Mouse (Mus musculus) CH12.LX (cell line): ENCODE data around the gene Trdmt1. TPM values are rescaled to one million over a fixed set of nuclear protein-coding genes. Genes with fewer than 3 reads are reported as not detected.

Experiments used
- DNase-seq: peaks from one replicate; pipeline ENCODE4 v3.0.0-alpha.2; 2013; ENCODE audit errors: extremely low read depth
- H3K27ac ChIP-seq: 2 replicates; pipeline ENCODE4 v1.5.1; 2012; ENCODE audit warnings: low read depth, mild to moderate bottlenecking, control low read depth, moderate library complexity; ENCODE audit not compliant: insufficient read depth
- H3K27me3 ChIP-seq: replicated peaks from 2 replicates; pipeline ENCODE3; 2012; ENCODE audit warnings: inconsistent platforms
- H3K36me3 ChIP-seq, 2 experiments: replicated peaks in 1 of 2; 2 replicates each; pipeline versions ENCODE3 to v1.6.1; 2012; ENCODE audit warnings: inconsistent platforms in 1 of 2, low read length in 1 of 2, mild to moderate bottlenecking in 1 of 2, mixed read lengths in 1 of 2, moderate library complexity in 1 of 2; ENCODE audit not compliant: control insufficient read depth in 1 of 2, insufficient read depth in 1 of 2
- H3K4me1 ChIP-seq, 2 experiments: 2 replicates each; pipeline ENCODE4 v1.6.1; 2012; ENCODE audit warnings: inconsistent platforms in 1 of 2, moderate library complexity in 1 of 2; ENCODE audit not compliant: insufficient read depth in 2 of 2, control insufficient read depth in 1 of 2
- H3K4me2 ChIP-seq: 2 replicates; pipeline ENCODE4 v1.6.1; 2012; ENCODE audit warnings: low read depth, mild to moderate bottlenecking, control low read depth; ENCODE audit not compliant: poor library complexity, insufficient read depth, severe bottlenecking
- H3K4me3 ChIP-seq, 3 experiments: fragments of 150-350 bp in 1 of 3; sonication (generic) in 1 of 3; replicated peaks in 1 of 3; 2 replicates each; pipeline versions ENCODE3 to v1.5.1; 2011 to 2012; ENCODE audit warnings: low read depth in 2 of 3, low read length in 2 of 3, mild to moderate bottlenecking in 2 of 3, moderate library complexity in 2 of 3, control low read depth in 1 of 3, improper control_type of control experiment in 1 of 3, inconsistent platforms in 1 of 3, mixed read lengths in 1 of 3; ENCODE audit not compliant: poor library complexity in 1 of 3
- H3K79me2 ChIP-seq: replicated peaks from 2 replicates; pipeline ENCODE4 v1.6.1; 2012; ENCODE audit warnings: mild to moderate bottlenecking, moderate library complexity; ENCODE audit not compliant: control insufficient read depth, poor library complexity, insufficient read depth, severe bottlenecking; ENCODE audit errors: extremely low read depth
- H3K9ac ChIP-seq: 2 replicates; pipeline ENCODE4 v1.6.1; 2012; ENCODE audit warnings: low read depth, mild to moderate bottlenecking, control low read depth, moderate library complexity; ENCODE audit not compliant: insufficient read depth
- H3K9me3 ChIP-seq: replicated peaks from 2 replicates; pipeline ENCODE3; 2012; ENCODE audit warnings: low read length, inconsistent platforms, mixed read lengths
- CHD2 ChIP-seq: IDR thresholded peaks from 2 replicates; pipeline ENCODE4 v1.6.1; 2011; ENCODE audit warnings: low read length, improper control_type of control experiment
- CTCF ChIP-seq, 2 experiments: IDR thresholded peaks in 1 of 2; conservative IDR thresholded peaks in 1 of 2; 2 replicates each; pipeline ENCODE4 v1.5.1; 2011 to 2012; ENCODE audit warnings: low read depth in 2 of 2, low read length in 2 of 2, improper control_type of control experiment in 1 of 2, inconsistent platforms in 1 of 2, mild to moderate bottlenecking in 1 of 2, moderate library complexity in 1 of 2
- E2F4 ChIP-seq: IDR thresholded peaks from 2 replicates; pipeline ENCODE4 v1.6.1; 2011; ENCODE audit warnings: low read depth, low read length, improper control_type of control experiment; ENCODE audit not compliant: insufficient replicate concordance
- GABPA ChIP-seq: IDR thresholded peaks from 2 replicates; pipeline ENCODE4 v1.6.1; 2012; ENCODE audit warnings: low read depth, low read length, improper control_type of control experiment, inconsistent platforms; ENCODE audit not compliant: insufficient replicate concordance
- JUN ChIP-seq: IDR thresholded peaks from 2 replicates; pipeline ENCODE4 v1.6.1; 2011; ENCODE audit warnings: low read depth, mild to moderate bottlenecking, low read length, improper control_type of control experiment, moderate library complexity; ENCODE audit not compliant: insufficient read depth
- MAX ChIP-seq: IDR thresholded peaks from 2 replicates; pipeline ENCODE4 v1.6.1; 2011; ENCODE audit warnings: low read length, improper control_type of control experiment
- MAZ ChIP-seq: IDR thresholded peaks from 2 replicates; pipeline ENCODE4 v1.6.1; 2012; ENCODE audit warnings: low read depth, mild to moderate bottlenecking, inconsistent platforms, low read length, improper control_type of control experiment, moderate library complexity
- MEF2A ChIP-seq: IDR thresholded peaks from 2 replicates; pipeline ENCODE4 v1.6.1; 2014; ENCODE audit warnings: low read depth, mild to moderate bottlenecking, inconsistent platforms, low read length, improper control_type of control experiment, borderline replicate concordance
- MXI1 ChIP-seq: IDR thresholded peaks from 2 replicates; pipeline ENCODE4 v1.6.1; 2011; ENCODE audit warnings: mild to moderate bottlenecking, low read depth, low read length, improper control_type of control experiment
- MYC ChIP-seq: IDR thresholded peaks from 2 replicates; pipeline ENCODE4 v1.6.1; 2011; ENCODE audit warnings: low read depth, mild to moderate bottlenecking, improper control_type of control experiment, low read length
- NRF1 ChIP-seq: IDR thresholded peaks from 2 replicates; pipeline ENCODE4 v1.6.1; 2014; ENCODE audit warnings: low read depth, mild to moderate bottlenecking, inconsistent platforms, low read length, improper control_type of control experiment, moderate library complexity
- RAD21 ChIP-seq: IDR thresholded peaks from 2 replicates; pipeline ENCODE4 v1.6.1; 2011; ENCODE audit warnings: low read depth, mild to moderate bottlenecking, low read length, improper control_type of control experiment, moderate library complexity
- SIN3A ChIP-seq: IDR thresholded peaks from 2 replicates; pipeline ENCODE4 v1.6.1; 2012; ENCODE audit warnings: low read length, improper control_type of control experiment, inconsistent platforms
- TCF12 ChIP-seq: IDR thresholded peaks from 2 replicates; pipeline ENCODE4 v1.6.1; 2014; ENCODE audit warnings: low read depth, mild to moderate bottlenecking, inconsistent platforms, low read length, improper control_type of control experiment
- UBTF ChIP-seq: IDR thresholded peaks from 2 replicates; pipeline ENCODE4 v1.6.1; 2012; ENCODE audit warnings: low read depth, mild to moderate bottlenecking, inconsistent platforms, low read length, improper control_type of control experiment, moderate library complexity
- ZC3H11A ChIP-seq: IDR thresholded peaks from 2 replicates; pipeline ENCODE4 v1.6.1; 2012; ENCODE audit warnings: low read depth, mild to moderate bottlenecking, inconsistent platforms, low read length, improper control_type of control experiment
- ZKSCAN1 ChIP-seq: IDR thresholded peaks from 2 replicates; pipeline ENCODE4 v1.6.1; 2012; ENCODE audit warnings: low read depth, inconsistent platforms, low read length, improper control_type of control experiment, borderline replicate concordance
- ZMIZ1 ChIP-seq: IDR thresholded peaks from 2 replicates; pipeline ENCODE4 v1.6.1; 2012; ENCODE audit warnings: low read depth, mild to moderate bottlenecking, inconsistent platforms, low read length, improper control_type of control experiment
- dilution Hi-C: fragments of 300-500 bp; cut with MboI; formaldehyde crosslinking; loops from 2 replicates; pipeline ENCODE4 v1.14.3; 2020; ENCODE audit warnings: low sequenced_read_pairs; ENCODE audit not compliant: extremely low pct_unique_long_range_greater_than_20kb, extremely low pct_ligation_motif_present
- in situ Hi-C: fragments of 300-500 bp; cut with MboI; formaldehyde crosslinking; loops from 3 replicates; pipeline ENCODE4 v1.14.3; 2019; ENCODE audit warnings: low sequenced_read_pairs, low pct_ligation_motif_present, low pct_unique_long_range_greater_than_20kb, mixed read lengths
- polyA plus RNA-seq: library from polyadenylated mRNA; unstranded; fragments of >175 nt; gene quantifications from 2 replicates; pipeline ENCODE4 v1.2.1, GENCODE M21; 2012; ENCODE audit warnings: low read depth; ENCODE audit not compliant: insufficient read length
- total RNA-seq, 2 experiments: library from RNA; depleted of rRNA; stranded (reverse); fragments of 300-350 nt in 1 of 2; fragments of >200 nt in 1 of 2; gene quantifications; 2 replicates each; pipeline ENCODE4 v1.2.3; 2012 to 2014

Trdmt1 gene
- total and polyA plus RNA-seq, 3 experiments, result 8.8 to 29.8 (median 11.2) TPM

DNA sequence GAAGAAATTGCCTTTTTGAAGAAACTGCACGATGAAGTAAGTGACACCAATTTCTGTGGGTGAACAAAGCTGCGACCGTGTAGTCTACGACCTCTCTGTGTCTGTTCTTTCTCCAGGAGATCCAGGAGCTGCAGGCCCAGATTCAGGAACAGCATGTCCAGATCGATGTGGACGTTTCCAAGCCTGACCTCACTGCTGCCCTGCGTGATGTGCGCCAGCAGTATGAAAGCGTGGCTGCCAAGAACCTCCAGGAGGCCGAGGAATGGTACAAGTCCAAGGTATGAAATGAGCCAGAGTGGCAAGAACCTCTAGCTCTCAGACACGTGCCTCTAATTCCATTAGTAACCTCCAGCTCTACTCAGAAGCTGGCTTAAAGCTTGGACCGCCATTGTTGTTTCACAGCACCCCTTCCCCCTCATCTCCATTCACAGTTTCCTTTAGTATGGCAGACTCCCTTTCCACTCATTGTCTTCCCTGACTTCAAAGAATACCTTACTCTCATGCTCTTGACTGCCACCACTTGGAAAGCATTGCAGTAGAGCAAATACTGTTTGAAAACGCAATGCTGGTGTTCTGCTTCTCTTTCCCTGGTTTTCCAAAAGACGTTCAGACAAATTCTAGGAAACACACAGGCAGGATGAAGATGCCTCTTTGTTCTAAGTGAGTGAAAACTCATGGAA is 34.1 kb upstream of the Trdmt1 start:
- Histone ChIP-seq H3K27ac (no peak overlapping the region), H3K9ac (no peak overlapping the region), H3K9me3 (no peaks in the 10 kb centered on the region), H3K4me3 (no peak overlapping the region), H3K36me3 (peaks cover 23 to 55% of the 10 kb centered on the region in 2 experiments), H3K27me3 (no peaks in the 10 kb centered on the region), H3K4me2 (no peak overlapping the region), H3K79me2 (no peaks in the 10 kb centered on the region), H3K4me1 (peaks cover 0 to 13% of the 10 kb centered on the region in 2 experiments; a peak in 2 of 4 replicates)
- in situ Hi-C loops (loop anchor here (10.0 kb wide), 2 partner anchors 174 to 196 kb away; no protein-coding TSS in a partner anchor), dilution Hi-C loops (no loop called here)
- TF ChIP-seq MXI1 (no peak), JUN (no peak), SIN3A (no peak), UBTF (no peak), CHD2 (no peak), ZC3H11A (no peak), ZKSCAN1 (no peak), NRF1 (no peak), MEF2A (no peak), MYC (no peak), MAX (no peak), MAZ (no peak), E2F4 (no peak), CTCF (conservative IDR thresholded peaks at IDR 0.05 in 1 of 2, IDR thresholded peaks at IDR 0.05 in 1 of 2; ENCODE audit: low read depth in 2 of 2, low read length in 2 of 2) (no peak), TCF12 (no peak), GABPA (no peak)
- DNase-seq, result no peak

DNA sequence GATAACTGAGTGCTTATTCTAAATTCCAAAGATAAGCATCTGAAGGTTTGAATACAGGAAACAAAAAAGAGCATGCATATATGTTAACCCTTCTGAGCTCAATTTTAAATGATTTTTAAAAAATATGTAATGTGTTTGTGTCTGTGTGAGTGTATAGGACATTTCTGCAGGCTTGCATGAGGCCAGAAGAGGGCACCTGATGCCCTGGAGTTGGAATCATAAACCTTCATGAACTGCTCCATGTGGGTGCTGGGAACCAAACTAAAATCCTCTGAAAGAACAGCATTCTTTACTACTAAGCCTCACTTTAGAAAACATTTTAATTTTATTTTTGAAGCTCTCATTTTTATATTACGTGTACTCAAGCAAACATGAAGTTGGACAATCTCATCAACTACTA is 32.9 kb upstream of the Trdmt1 start:
- H3K36me3 ChIP-seq, result peaks cover 23 to 50% of the 10 kb centered on the region in 2 experiments
- no peak overlapping the region for H3K4me3 ChIP-seq
- peaks cover 0 to 17% of the 10 kb centered on the region in 2 experiments; a peak in 2 of 4 replicates for H3K4me1 ChIP-seq
- no peak for DNase-seq
- H3K27me3 ChIP-seq, result no peaks in the 10 kb centered on the region
- H3K9me3 ChIP-seq, result no peaks in the 10 kb centered on the region
- in situ Hi-C loops, result loop anchor here (10.0 kb wide), 2 partner anchors 173 to 197 kb away; no protein-coding TSS in a partner anchor
- H3K4me2 ChIP-seq, result no peak overlapping the region
- no peak overlapping the region for H3K9ac ChIP-seq
- H3K27ac ChIP-seq, result no peak overlapping the region
- TF ChIP-seq ZMIZ1 (no peak), RAD21 (peak; percentile 2), MAX (no peak), CTCF (conservative IDR thresholded peaks at IDR 0.05 in 1 of 2, IDR thresholded peaks at IDR 0.05 in 1 of 2; ENCODE audit: low read depth in 2 of 2, low read length in 2 of 2) (peak in 1 of 2 experiments; percentile 22; a peak in 1 of 4 replicates)
- dilution Hi-C loops, result no loop called here
- no peaks in the 10 kb centered on the region for H3K79me2 ChIP-seq
